Mouse (Mus musculus) right cerebral cortex, adult 2 months (tissue): Measurements from ENCODE around the gene Wfdc1.

Experiments used
- DNase-seq, 2 experiments: peaks; one replicate each; pipeline ENCODE4 v3.0.0; 2021 to 2022; ENCODE audit warnings: low spot score in 2 of 2

The Wfdc1 gene

DNA sequence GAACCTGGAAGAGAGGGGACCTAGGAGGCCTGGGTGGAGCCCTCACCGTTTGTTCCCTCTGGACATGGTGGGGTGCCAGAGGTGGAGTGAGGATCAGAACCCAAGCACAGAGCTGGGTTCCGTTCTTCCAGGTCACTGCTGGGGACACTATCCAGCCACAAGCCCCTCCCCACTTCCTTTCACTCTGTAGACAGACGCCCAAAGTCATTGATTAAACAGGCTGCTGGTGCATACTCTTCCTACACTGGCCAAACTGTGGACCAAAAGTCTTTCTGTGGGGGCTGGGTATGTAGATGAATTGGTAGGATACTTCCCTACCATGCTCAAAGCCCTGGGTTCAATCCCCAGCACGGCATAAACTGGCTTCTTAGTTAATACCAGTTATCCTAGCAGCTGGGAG, 25.8 kb downstream of the Wfdc1 start:
- no peak for DNase-seq

DNA sequence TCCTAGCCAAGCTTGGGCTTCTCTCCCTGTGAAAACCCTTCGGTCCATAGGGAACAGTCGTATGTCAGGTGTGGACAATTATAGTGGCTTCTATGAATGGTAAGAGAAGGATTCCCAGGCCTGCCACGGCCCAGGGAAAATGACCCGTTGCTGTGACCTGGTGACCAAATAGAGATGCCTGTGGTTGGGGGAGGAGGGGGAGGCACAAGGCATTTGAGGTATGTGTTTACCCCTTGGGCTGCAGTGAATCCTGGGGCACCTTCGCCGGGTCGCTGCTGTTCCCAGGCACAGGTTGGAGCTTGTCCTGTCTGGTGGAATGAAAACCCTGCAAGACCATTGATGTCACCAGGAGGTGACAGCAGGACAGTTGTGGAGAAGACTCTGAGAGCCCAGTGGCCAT, 28.5 kb downstream of the Wfdc1 start:
- DNase-seq: no peak

DNA sequence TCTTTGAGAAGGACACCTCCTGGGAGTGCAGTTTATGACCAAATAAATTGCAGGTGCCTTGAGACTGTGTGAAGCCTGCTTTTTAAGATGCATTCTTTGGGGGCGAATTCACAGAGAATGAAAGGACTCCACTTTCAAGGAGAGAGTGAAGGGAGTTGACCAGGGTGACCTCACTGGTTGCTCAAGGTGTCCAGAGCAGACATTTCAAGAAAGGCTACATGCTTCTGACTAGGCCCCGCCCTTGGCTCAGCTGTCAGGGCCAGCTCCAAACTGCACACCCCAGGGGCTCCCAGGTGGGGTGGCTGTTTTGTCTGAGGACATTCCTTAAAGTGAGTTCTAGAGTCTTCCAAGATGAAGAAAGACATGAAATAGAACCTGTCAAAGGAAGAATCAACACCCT, 31.0 kb downstream of the Wfdc1 start:
- no peak for DNase-seq

GRCm38 (mm10) chr8:119698960-119699359, 32.8 kb downstream of the Wfdc1 start:
- peak; percentile 26 to 31 for DNase-seq

DNA sequence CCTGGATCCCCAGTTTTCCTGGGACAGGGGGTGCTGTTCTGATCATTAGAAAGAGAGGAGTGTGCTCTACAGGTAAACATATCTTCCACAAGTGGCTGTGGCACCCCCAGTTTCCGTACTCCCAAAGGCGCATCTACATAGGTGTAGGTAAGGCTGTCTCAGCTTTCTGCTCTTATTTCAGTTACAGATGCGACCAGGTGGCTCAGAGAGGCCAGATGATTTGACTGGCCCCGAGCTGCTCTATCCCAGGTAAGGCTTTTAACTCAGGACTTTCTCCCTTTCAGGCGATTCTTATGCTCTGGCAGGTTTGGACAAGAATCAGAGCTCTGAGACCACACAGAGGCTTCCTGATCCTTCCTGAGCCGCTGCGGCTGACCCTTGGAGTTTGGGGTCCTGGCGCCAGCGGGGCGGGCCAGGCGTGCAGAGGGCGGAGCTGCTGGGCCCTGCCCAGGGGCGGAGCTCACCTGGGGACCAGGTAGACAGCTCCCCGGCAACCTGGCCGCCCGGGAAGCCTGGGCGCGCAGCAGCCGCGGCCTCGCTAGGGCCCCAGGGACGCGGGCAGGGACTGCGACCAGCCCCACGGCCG, 33.5 kb downstream of the Wfdc1 start, which contains the start of gene Atp2c2:
TSS of gene Atp2c2 (plus strand) at position 461 of the 586 bp plus-strand sequence.
- no peak for DNase-seq

GRCm38 (mm10) chr8:119702965-119703364, 36.8 kb downstream of the Wfdc1 start:
- no peak for DNase-seq

DNA sequence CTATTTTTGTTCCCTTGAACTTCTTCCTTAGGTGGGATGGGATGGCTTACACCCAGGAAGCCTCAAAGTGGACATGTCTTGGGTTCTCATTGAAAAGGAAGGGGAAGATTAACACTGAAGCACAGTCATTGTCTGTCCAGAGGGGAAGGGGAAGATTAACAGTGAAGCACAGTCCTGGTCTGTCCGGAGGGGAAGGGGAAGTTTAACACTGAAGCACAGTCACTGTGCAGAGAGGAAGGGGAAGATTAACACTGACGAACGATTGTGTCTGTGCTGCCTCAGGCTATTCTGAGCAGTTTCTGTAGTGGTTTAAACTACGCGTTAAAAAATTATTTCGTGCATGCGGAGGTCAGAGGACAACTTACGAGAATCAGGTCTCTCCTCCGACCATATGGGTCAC, 41.0 kb downstream of the Wfdc1 start:
- no peak for DNase-seq

- no peak for DNase-seq
Measured at GRCm38 (mm10) chr8:119708471-119708870, 42.3 kb downstream of the Wfdc1 start.

GRCm38 (mm10) chr8:119708878-119709702, 42.9 kb downstream of the Wfdc1 start:
- no peak for DNase-seq

DNA sequence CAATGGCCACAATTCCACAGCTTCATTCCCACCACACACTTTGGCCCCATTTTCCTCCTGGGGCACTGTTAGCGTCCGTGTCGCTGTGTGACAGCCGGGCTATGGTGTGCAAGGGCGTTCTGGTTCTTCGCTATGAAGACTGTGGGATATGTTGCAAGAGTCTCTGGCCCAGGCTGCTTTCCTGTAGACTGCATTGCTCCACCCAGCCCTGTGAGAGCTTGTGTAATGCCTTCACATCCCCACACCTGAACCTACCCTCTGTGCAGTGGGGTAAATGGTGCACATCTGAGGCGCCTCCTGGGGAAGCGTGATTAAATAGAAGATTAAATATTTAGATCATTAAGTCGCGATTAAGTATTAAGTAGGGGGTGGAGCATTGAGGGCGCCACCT, 43.5 kb downstream of the Wfdc1 start:
- DNase-seq: no peak

DNA sequence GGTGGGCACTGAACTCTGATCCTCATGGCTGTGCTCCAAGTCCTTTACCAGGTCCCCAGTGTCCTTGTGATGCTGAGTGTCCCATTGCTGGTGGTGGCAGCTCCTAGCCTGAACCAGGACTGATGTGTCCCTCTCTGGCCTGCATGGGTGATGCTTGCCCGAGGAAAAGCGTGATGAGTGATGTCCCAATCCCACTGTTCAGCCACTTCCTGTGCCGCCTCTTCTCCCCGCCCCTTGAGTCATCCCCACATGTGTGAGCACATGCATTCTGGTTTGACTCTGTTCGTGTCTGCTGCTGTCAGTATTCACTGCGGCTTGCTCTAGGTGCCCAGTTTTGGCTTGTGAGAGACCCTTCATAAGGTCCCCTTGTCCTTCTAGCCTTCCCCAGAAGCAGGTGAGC, 46.1 kb downstream of the Wfdc1 start:
- no peak for DNase-seq

GRCm38 (mm10) chr8:119713421-119713820, 47.3 kb downstream of the Wfdc1 start:
- DNase-seq: no peak

DNA sequence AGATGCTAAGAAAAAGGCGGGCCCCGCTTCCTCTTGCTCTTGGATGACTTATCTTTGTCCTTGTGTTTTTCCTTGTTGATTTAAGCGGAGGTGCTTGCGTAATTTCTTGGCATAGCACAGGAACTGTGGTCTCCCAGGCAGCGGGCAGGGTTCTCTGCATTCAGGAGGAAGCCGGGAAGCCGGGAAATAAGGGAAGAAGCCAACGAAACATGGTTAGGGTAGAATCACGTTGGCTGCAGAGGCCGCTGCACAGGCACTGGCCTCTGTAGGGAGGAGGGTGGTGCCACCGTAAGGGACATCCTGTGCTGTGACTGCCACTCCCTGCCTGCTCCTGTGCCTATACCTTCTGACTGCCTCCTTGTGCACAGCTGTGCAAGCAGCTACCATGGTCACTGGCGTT, 49.1 kb downstream of the Wfdc1 start:
- peak; percentile 6 to 17 for DNase-seq

DNA sequence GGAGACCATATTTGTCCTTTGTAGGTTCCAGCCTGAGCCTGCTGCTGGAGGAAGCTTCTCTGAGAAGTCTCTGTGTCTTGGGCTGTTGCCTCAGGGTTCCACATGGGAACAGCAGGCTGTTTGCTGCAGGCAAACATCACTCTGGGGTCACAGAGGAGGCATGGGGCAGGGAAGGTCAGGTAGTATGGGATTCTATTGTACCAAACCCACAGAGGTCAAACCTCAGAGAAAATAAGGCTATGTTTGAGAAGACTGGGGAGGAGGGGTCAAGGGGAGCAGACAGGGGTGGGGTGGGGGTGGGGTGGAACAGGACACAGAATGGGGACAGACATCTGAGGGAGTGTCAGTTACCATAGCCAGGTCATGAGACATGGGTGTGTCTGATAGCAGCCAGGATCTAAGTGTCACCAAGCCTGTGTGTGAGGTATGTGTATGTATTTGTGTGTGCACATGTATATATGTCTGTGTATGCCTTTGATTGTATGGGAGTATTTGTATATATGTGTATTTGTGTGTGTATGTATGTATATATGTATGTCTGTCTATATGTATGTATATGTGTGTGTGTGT, 50.6 kb downstream of the Wfdc1 start:
- no peak for DNase-seq

DNA sequence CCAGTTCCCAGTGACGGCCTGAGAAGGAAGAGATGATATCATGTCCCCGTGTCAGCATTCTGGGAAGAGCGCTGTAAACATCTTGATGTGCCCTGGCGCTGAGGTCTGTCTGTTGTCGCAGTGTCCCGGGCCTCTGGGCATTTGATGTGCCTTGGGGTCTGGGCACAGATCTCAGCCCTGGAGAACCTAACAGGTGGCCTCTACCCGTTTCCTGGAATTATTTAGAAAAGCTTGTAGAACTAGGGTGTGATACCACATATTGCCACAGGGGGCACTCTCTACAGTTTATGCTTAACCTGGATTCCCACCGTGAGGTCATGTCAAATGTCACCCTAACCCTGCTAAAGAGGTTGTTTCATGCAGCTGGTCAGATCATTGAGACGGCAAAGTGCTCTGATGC, 51.6 kb downstream of the Wfdc1 start:
- no peak for DNase-seq

DNA sequence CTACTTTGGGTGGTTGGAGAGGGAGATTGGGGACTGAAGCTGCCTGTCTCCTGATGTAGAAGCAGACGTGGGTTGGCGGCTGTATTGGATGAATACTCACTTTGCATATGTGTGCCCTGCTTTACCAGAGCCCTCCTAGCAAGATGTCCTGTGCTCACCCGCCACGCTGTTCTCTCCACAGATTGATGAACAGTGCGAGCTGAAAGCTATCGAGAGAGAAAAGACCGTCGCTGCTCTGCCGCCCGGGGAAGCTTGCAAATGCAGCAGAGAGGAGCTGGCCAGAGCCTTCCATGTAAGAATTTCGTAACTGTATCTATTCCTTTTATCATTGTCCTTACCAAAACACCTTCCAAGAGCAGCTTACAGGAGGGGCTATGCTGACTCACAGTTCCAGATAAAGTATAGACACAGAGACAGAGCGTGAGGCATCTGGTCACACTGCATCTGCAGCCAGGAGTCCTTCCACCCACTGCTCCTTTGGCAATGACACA, 52.9 kb downstream of the Wfdc1 start:
- DNase-seq: peak; percentile 46 to 63

GRCm38 (mm10) chr8:119722348-119722747, 56.2 kb downstream of the Wfdc1 start:
- no peak for DNase-seq

- no peak for DNase-seq
Measured at GRCm38 (mm10) chr8:119723676-119724075, 57.5 kb downstream of the Wfdc1 start.

- DNase-seq: no peak
Measured at GRCm38 (mm10) chr8:119724596-119724995, 58.4 kb downstream of the Wfdc1 start.

DNA sequence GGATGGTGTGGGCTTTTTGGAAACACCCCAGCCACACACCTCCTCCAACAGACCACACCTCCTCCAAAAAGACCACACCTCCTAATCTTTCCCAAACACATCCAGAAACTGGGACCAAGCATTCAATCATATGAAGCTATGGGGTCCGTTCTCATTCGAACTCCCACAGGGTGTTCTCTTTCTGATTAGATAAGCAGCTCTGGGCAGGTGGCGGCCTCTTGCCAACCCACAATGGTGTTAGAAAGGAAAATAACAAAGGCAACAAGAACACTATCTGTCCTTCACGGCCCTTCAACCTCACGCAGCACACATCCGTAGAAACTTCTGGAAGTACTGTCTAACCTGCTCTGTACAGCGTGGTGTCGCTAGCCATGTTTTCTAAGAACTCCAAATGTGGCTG, 60.9 kb downstream of the Wfdc1 start:
- no peak for DNase-seq

GRCm38 (mm10) chr8:119728351-119728895, 62.3 kb downstream of the Wfdc1 start:
- DNase-seq: no peak

- no peak for DNase-seq
Measured at GRCm38 (mm10) chr8:119732072-119732471, 65.9 kb downstream of the Wfdc1 start.
